Mouse (Mus musculus) left cerebral cortex, postnatal 25 days (tissue): ENCODE measurements around the gene Olfr512. TPM values are rescaled to one million over a fixed set of nuclear protein-coding genes. Genes with fewer than 3 reads are reported as not detected.

ENCODE experiments used
- DNase-seq, 2 experiments: peaks; one replicate each; pipeline ENCODE4 v3.0.0; 2022; ENCODE audit warnings: low spot score in 2 of 2, mixed read lengths in 1 of 2
- intact Hi-C: fragments of 180-260 bp; cut with DNase I; formaldehyde crosslinking; loops from one replicate; pipeline ENCODE4 v1.15.1; 2025
- total RNA-seq, 2 experiments: library from RNA; stranded (reverse); gene quantifications; 2 replicates each; pipeline ENCODE4 v1.2.3; 2021

Gene Olfr512
- total RNA-seq, result not detected

DNA sequence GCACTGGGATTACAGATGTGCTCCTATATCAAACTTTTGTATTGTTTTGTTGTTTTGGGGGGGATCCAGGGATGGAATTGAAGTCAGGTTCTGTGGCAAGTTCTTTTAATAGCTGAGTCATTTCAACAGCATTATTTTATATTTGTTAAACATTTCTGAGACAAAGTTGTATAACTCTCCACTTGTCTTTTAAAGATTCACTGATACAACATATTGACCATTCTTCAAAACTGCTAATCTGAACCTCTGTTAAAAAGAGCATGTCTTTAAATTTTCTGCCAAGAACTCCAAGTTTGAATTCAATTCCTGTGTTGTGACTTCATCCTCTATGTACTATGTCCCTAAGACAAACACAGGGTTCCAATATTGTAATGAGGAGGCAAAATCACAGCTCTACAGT, at the start of gene Olfr512:
Gene Olfr512 (plus strand): TSS at position 301 of the 400 bp plus-strand sequence.
- no peak for DNase-seq
- intact Hi-C loops, result no loop called here

DNA sequence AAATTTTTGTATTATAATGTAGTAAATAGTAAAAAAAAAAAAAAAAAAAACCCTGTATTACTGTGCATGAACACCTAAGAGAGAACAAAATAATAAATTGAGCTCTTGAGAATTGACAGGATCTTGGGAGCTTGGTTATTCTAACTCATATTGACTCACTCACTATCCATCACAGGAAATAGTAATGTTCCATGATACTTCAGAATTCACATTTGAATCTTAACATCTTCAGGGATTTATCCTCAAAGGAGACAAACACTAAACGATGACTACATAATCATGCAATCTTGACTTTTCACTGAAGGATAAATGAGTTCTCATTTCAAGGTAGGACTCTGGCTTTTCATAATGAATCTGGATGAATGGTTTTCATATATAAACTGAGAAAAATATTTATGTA, 47.0 kb upstream of the Olfr512 start, which contains the start of gene Olfr510:
Gene Olfr510 (plus strand): TSS at position 301 of the 400 bp plus-strand sequence.
- DNase-seq, result no peak
- intact Hi-C loops, result no loop called here

DNA sequence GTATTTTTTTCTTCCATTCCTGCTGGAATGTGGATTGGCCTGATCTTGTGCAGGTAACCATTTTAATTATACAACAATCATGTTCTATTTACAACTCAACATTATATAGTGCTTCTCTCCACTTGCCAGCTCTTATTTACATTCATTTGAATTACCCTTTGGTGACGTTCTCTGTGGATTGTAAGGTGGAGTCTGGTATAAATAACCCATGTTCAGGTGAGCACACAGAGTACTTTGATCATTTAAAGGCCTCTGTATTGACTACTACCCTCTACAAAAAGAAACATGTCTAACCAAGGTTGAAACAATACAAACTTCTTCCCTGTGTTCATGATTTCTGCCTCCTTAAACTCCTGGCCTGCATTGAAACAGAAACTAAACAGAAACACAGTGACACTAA, 42.1 kb upstream of the Olfr512 start:
- no peak for DNase-seq
- intact Hi-C loops, result no loop called here

DNA sequence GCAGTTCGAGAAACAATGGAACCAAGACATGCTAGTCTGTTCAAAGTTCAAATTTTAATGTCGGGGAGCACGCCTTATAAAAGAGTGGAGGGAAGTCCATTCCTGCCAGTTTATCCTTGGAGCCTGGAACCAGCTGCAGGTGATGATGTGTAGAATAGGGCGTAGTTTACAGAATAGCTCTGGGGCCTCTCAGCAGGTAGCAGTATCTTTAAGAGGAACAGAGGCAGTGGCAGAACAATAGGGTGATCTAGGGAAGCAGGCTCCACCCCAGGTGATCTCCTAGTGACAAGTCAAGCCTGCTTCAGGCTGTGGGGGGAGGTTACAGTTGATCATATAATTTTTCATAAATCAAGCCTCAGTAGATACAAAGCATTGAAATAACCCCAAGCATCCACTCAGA, 34.2 kb upstream of the Olfr512 start:
- intact Hi-C loops, result no loop called here
- DNase-seq, result no peak

DNA sequence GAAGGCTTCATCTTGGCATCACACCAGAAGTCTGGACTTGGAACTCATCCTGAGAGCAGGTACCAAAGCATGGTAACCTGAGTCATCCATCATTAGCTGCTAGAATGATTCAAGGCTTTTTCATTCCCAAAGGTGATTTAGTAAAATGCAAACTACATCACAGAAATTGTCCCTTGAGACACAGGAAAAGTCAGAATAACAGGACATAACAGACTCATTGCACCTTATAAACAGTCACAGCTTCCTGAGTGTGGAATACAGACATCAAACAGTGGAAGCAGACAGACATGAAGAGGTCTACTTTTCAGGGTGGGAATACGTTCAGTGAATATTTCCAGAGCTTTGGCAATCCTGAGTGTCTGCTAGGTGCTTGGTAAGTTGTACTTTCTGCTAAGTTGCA, 37.6 kb downstream of the Olfr512 start, which contains the start of gene Olfr513:
Gene Olfr513 (plus strand): TSS at position 301 of the 400 bp plus-strand sequence.
- DNase-seq, result no peak
- intact Hi-C loops, result no loop called here

DNA sequence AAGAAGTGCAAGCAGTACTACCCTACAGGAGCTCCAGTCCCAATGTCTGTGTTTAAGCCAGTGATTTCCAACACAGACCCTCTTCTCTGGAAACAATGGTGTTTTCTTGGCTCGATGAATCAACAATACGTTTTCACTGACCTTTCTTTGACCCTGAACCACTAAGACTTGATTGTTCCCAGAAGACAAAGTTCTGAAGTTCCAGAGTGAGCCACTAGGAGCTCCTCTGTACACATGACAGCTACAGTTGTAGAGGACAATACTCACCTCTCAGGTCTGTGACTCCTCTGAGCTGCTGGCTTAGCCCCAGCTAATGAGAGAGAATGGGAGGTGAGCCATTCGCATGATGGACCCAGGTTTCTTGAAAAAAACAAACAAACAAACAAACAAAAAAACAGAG, 47.3 kb downstream of the Olfr512 start:
- intact Hi-C loops, result no loop called here
- no peak for DNase-seq

Other genes with a start within 250 kb of the Olfr512 start
- gene Olfr498, start 248.0 kb upstream of the Olfr512 start, total RNA-seq, result not detected
- not detected for gene Olfr502, start 188.3 kb upstream of the Olfr512 start, total RNA-seq
- not detected for gene Olfr503, start 168.8 kb upstream of the Olfr512 start, total RNA-seq
- gene Olfr504, start 147.5 kb upstream of the Olfr512 start, total RNA-seq, result not detected
- not detected for gene Olfr506, start 102.5 kb upstream of the Olfr512 start, total RNA-seq
- not detected for gene Olfr507, start 91.5 kb upstream of the Olfr512 start, total RNA-seq
- not detected for gene Olfr508, start 83.3 kb upstream of the Olfr512 start, total RNA-seq
- gene Olfr509, start 61.4 kb upstream of the Olfr512 start, total RNA-seq, result under 1 TPM in 1 of 2 experiments, not detected in 1; 0.09 TPM
- not detected for gene Olfr510, start 46.9 kb upstream of the Olfr512 start, total RNA-seq
- not detected for gene Olfr513, start 37.7 kb downstream of the Olfr512 start, total RNA-seq
- gene Olfr514, start 112.7 kb downstream of the Olfr512 start, total RNA-seq, result not detected
- gene Olfr516, start 137.2 kb downstream of the Olfr512 start, total RNA-seq, result not detected
- not detected for gene Olfr517, start 159.1 kb downstream of the Olfr512 start, total RNA-seq
- not detected for gene Olfr518, start 171.7 kb downstream of the Olfr512 start, total RNA-seq
- gene Olfr519, start 181.1 kb downstream of the Olfr512 start, total RNA-seq, result not detected
- under 1 TPM; 0.48 to 0.71 TPM for gene Nlrp10, start 216.9 kb downstream of the Olfr512 start, total RNA-seq
- gene Eif3f, start 221.1 kb downstream of the Olfr512 start, total RNA-seq, result 10 to 100 TPM; 77.7 to 82.0 TPM
- 100 to 1,000 TPM; 119 to 128 TPM for gene Tub, start 237.0 kb downstream of the Olfr512 start, total RNA-seq